Mouse (Mus musculus) liver, adult 2 months (tissue): Measurements from ENCODE around the gene Aes. TPM values are rescaled to one million over a fixed set of nuclear protein-coding genes. Genes with fewer than 3 reads are reported as not detected.

Experiments
- DNase-seq: peaks from one replicate; pipeline ENCODE4 v3.0.0-alpha.2; 2011; ENCODE audit warnings: low read depth, low spot score; ENCODE audit errors: extremely low read depth
- H3K27ac ChIP-seq: fragments of 200-500 bp; replicated peaks from 2 replicates; pipeline ENCODE4 v1.5.1; 2012; ENCODE audit warnings: low read depth, mild to moderate bottlenecking, control low read depth, inconsistent platforms, low read length; ENCODE audit not compliant: insufficient read depth
- H3K27me3 ChIP-seq: fragments of 200-500 bp; 2 replicates; pipeline ENCODE4 v1.6.1; 2012; ENCODE audit warnings: mild to moderate bottlenecking, moderate library complexity, low read length, inconsistent platforms; ENCODE audit not compliant: control insufficient read depth, insufficient read depth
- H3K36me3 ChIP-seq: fragments of 200-500 bp; 2 replicates; pipeline ENCODE4 v1.6.1; 2012; ENCODE audit warnings: low read length, inconsistent platforms; ENCODE audit not compliant: control insufficient read depth, insufficient read depth
- H3K4me1 ChIP-seq: fragments of 200-500 bp; 2 replicates; pipeline ENCODE4 v1.6.1; 2011; ENCODE audit warnings: low read length; ENCODE audit not compliant: control insufficient read depth, insufficient read depth
- H3K4me3 ChIP-seq: fragments of 200-500 bp; 2 replicates; pipeline ENCODE4 v1.5.1; 2011; ENCODE audit warnings: low read depth, mild to moderate bottlenecking, control low read depth, low read length, moderate library complexity; ENCODE audit not compliant: insufficient read depth
- H3K79me2 ChIP-seq: fragments of 200-500 bp; 2 replicates; pipeline ENCODE4 v1.6.1; 2012; ENCODE audit warnings: inconsistent platforms, mild to moderate bottlenecking, low read length, moderate library complexity; ENCODE audit not compliant: control insufficient read depth, insufficient read depth
- H3K9ac ChIP-seq: fragments of 200-500 bp; 2 replicates; pipeline ENCODE4 v1.6.1; 2012; ENCODE audit warnings: low read depth, mild to moderate bottlenecking, control low read depth, inconsistent platforms, low read length
- CTCF ChIP-seq: fragments of 200-500 bp; IDR thresholded peaks from 2 replicates; pipeline ENCODE4 v1.5.1; 2011; ENCODE audit warnings: low read depth, low read length, control low read depth
- POLR2A ChIP-seq: fragments of 200-500 bp; IDR thresholded peaks from 2 replicates; pipeline ENCODE4 v1.6.1; 2011; ENCODE audit warnings: low read length, control low read depth; ENCODE audit not compliant: insufficient read depth; ENCODE audit errors: extremely low read depth
- WGBS: fragments of 180-500 bp; shearing (Covaris S2); methylation state at CpG from one replicate; pipeline ENCODE4 v1.1.7; 2018; 5-methylcytosine and 5-hydroxymethylcytosine counted together
- polyA plus RNA-seq: library from polyadenylated mRNA; depleted of rRNA; stranded (reverse); fragments of >200 nt; gene quantifications from 2 replicates; pipeline ENCODE4 v1.2.3, GENCODE M21; 2012
- total RNA-seq: library from RNA; depleted of rRNA; stranded (reverse); fragments of >200 nt; gene quantifications from 2 replicates; pipeline ENCODE4 v1.2.3, GENCODE M21; 2014

Aes gene
- total and polyA plus RNA-seq, 2 experiments, result 200 to 1,785 TPM

DNA sequence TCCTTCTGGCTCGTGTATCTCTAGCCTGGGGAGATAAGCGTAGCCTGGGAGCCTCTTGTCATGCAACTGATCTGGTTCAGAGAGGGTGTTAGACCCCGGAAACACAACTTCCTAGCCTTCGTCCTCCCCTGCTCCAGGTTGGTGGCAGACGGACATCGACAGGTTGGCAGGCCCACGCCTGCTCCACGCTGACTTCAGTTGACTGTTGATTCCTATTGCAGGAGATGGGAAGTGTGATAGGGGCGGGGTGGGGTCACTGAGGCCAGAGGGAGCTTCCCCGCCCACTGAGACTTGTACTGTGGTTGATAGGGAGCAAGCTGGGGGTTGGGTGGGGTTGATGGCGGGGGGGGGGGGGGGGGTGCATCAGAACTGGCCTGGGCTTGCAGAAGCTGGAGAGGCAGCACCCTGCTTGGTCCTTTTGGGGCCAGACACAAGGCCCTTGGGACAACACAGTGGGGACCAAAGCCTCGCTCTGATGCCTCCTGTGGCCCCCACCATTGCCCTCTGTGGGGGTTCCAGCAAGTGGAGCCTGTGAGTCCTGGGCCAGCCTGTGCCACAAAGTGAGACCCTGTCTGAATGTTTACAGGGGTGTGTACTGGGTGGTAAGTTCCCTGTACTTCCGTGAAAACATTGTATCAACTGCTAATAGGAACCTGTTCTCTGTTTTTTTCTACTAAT is 34.1 kb upstream of the Aes start:
- no peaks in the 10 kb centered on the region for H3K27me3 ChIP-seq
- no peak overlapping the region for H3K27ac ChIP-seq
- no peak overlapping the region for H3K9ac ChIP-seq
- no peaks in the 10 kb centered on the region for H3K36me3 ChIP-seq
- no peaks in the 10 kb centered on the region for H3K79me2 ChIP-seq
- 73% methylated on average over 12 of the region's 13 CpGs for WGBS
- H3K4me1 ChIP-seq, result no peaks in the 10 kb centered on the region
- no peak overlapping the region for H3K4me3 ChIP-seq
- TF ChIP-seq POLR2A (no peak), CTCF (no peak)
- no peak for DNase-seq

- Histone ChIP-seq H3K79me2 (no peaks in the 10 kb centered on the region), H3K27ac (no peak overlapping the region), H3K36me3 (no peaks in the 10 kb centered on the region; the same call in 1 of the 2 replicates), H3K9ac (no peak overlapping the region), H3K27me3 (no peaks in the 10 kb centered on the region), H3K4me3 (no peak overlapping the region), H3K4me1 (no peaks in the 10 kb centered on the region)
- WGBS, result 10% methylated on average over 14 of the region's 14 CpGs
- TF ChIP-seq POLR2A (no peak), CTCF (peak; percentile 100)
- peak; percentile 52 for DNase-seq
These were observed 32.5 kb upstream of the Aes start for GRCm38 (mm10) chr10:81526779-81527178.

- Histone ChIP-seq H3K79me2 (peaks cover 26% of the 10 kb centered on the region), H3K27ac (no peak overlapping the region), H3K9ac (no peak overlapping the region), H3K27me3 (no peaks in the 10 kb centered on the region), H3K36me3 (no peaks in the 10 kb centered on the region; the same call in 1 of the 2 replicates), H3K4me3 (no peak overlapping the region), H3K4me1 (no peaks in the 10 kb centered on the region)
- WGBS, result 87% methylated on average over 16 of the region's 16 CpGs
- TF ChIP-seq CTCF (no peak), POLR2A (no peak)
- no peak for DNase-seq
These were observed 24.5 kb upstream of the Aes start for GRCm38 (mm10) chr10:81534826-81535225.

DNA sequence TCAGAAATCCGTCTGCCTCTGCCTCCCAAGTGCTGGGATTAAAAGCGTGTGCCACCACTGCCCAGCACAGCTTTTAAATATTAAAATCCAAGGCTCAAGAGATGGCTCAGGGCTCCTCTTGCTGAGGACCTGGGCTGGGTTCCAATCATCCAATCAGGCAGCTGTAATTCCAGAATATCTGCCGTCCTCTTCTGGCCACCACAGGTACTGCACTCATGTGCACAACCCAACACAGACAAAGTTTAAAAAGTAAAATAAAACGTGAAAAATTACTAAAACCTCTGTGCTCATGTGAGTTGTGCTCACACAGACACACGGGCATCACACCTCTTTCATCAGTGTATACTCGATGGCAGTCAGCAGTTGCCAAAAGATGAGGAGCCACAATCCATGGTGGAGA is 22.6 kb upstream of the Aes start:
- H3K9ac ChIP-seq, result no peak overlapping the region
- TF ChIP-seq CTCF (peak; percentile 47; the same call in 1 of the 2 replicates), POLR2A (no peak)
- peaks cover 8% of the 10 kb centered on the region for H3K4me1 ChIP-seq
- H3K36me3 ChIP-seq, result no peaks in the 10 kb centered on the region
- DNase-seq, result no peak
- WGBS, result 79% methylated on average over 6 of the region's 6 CpGs
- no peak overlapping the region for H3K4me3 ChIP-seq
- peaks cover 44% of the 10 kb centered on the region for H3K79me2 ChIP-seq
- no peaks in the 10 kb centered on the region for H3K27me3 ChIP-seq
- H3K27ac ChIP-seq, result no peak overlapping the region

DNA sequence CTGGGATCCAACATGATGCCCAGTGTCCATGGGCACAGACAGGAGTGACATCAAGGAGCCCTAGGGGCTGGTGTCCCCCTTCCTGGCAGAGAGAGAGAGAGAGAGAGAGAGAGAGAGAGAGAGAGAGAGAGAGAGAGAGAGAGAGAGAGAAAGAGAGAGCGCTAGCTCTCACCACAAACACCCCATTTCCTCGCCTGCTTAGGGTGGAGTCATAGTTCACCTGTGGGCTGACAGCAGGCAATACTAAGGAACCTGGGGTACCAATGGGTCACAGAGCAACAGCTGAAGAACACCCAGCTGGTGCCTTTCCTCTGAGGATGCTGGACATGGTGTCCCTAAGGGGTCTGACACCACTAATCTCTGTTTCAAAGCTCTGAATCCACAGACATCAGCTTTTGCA is 21.9 kb upstream of the Aes start:
- no peak for DNase-seq
- 100% methylated on average over 2 of the region's 2 CpGs for WGBS
- Histone ChIP-seq H3K4me3 (no peak overlapping the region), H3K27me3 (no peaks in the 10 kb centered on the region), H3K79me2 (peaks cover 49% of the 10 kb centered on the region), H3K4me1 (peaks cover 14% of the 10 kb centered on the region), H3K36me3 (no peaks in the 10 kb centered on the region), H3K27ac (no peak overlapping the region), H3K9ac (no peak overlapping the region)
- no peak for TF ChIP-seq POLR2A

- 87% methylated on average over 3 of the region's 3 CpGs for WGBS
- H3K36me3 ChIP-seq, result no peaks in the 10 kb centered on the region
- H3K27me3 ChIP-seq, result no peaks in the 10 kb centered on the region
- no peak overlapping the region for H3K4me3 ChIP-seq
- no peak for DNase-seq
- no peak for TF ChIP-seq POLR2A
- TF ChIP-seq CTCF, result no peak
- peaks cover 24% of the 10 kb centered on the region for H3K4me1 ChIP-seq
- no peak overlapping the region for H3K9ac ChIP-seq
- H3K27ac ChIP-seq, result no peak overlapping the region
- H3K79me2 ChIP-seq, result peaks cover 60% of the 10 kb centered on the region
These were observed 20.8 kb upstream of the Aes start for GRCm38 (mm10) chr10:81538321-81539048.
